Mouse (Mus musculus) colon, adult 2 months (tissue): ENCODE measurements around the gene Scp2. TPM values are rescaled to one million over a fixed set of nuclear protein-coding genes. Genes with fewer than 3 reads are reported as not detected.

Experiments
- polyA plus RNA-seq: library from polyadenylated mRNA; depleted of rRNA; stranded (reverse); fragments of >200 nt; gene quantifications from 2 replicates; pipeline ENCODE4 v1.2.3, GENCODE M21; 2012; rRNA removed

Gene Scp2
- polyA plus RNA-seq, result 60.2 and 68.2 TPM in 2 replicates

DNA sequence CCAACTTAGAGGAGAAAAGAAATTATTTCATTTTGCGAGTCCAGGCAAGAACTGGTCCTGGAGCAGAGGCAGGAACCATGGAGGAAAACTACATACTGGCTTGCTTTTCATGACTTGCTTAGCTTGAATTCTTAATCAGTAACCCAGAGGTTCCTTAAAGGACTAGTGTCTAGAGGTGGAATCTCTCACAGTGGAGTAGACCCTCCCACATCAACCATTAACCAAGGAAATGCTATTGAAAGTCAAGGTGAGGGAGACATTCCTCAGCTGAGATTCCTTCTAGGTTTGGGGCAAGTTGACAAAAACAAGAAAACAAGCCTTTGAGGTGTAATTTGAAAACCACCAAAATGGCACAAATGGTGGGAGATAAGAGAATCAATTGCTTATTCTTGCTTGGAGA lies at the start of gene Scp2:
Gene Scp2, minus strand, starts transcription at position 119 of the 400 bp plus-strand sequence.

DNA sequence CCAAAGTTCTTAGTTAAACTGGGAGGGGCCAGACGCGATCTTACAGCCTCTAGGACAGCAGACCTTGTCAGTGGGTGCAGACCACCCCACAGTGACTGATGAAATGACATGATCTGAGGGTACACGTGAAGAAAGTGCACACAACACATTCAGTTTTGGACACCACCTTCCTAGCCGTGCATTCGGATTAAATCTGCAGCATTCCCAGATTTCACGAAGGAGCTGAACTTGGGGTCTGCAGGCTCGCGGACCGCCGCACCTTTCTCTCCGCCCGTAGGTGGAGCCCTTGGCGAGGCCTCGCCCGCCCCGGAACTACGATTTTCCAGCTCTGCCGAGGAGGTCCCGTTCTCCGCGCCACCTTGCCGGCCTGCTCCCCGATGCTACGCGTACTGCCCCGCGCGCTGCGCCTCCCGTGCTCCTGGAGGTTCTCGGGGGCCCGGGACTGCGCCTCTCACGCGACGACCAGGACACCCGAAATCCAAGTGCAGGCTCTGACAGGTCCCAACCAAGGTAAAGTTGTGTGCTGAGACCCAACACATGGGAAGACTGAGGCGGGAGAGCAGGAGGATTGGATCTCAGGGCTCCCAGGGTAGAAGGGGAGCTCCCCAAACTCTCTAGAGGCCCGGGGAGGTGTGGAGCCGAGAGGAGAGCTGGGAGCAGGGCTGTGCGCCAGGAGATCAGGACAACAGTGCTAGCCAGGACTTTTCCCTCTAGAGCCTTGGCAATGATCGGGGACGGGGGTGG lies 20.5 kb upstream of the Scp2 start, which contains the start of gene Echdc2:
Gene Echdc2, plus strand, starts transcription at position 286 of the 744 bp plus-strand sequence.

DNA sequence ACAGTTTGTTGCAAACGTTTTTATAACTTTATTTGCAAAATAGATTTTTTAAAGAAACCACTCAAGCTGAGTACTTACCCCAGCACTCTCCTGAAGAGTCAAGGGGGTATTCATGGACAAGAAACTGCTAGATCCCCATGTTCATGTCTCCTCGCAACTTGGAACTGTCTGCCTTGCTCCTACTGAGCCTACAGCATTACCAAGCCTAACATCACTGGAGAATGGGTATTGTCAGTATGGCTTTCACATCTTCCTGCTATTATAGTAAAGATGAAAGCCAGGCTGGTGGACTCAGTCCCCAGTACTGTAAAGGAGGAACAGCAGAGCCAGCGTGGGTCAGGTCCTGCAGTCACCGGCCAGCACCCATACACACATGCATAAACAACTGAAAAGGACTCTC lies 48.5 kb downstream of the Scp2 start, which contains the start of gene Podn:
Gene Podn, minus strand, starts transcription at position 101 of the 400 bp plus-strand sequence.

Other genes starting within 250 kb of the Scp2 start
- gene Cpt2, start 221.4 kb downstream of the Scp2 start, polyA plus RNA-seq, result 116 and 138 TPM in 2 replicates
- 0.63 and 0.98 TPM in 2 replicates for gene Slc1a7, start 176.7 kb downstream of the Scp2 start, polyA plus RNA-seq
- gene Podn, start 48.6 kb downstream of the Scp2 start, polyA plus RNA-seq, result 36.2 and 39.4 TPM in 2 replicates
- 40.1 and 45.0 TPM in 2 replicates for gene Echdc2, start 20.4 kb upstream of the Scp2 start, polyA plus RNA-seq
- gene Zyg11a, start 73.0 kb upstream of the Scp2 start, polyA plus RNA-seq, result 0.06 TPM in 2 replicates
- 5.2 and 6.0 TPM in 2 replicates for gene Zyg11b, start 156.1 kb upstream of the Scp2 start, polyA plus RNA-seq
- gene Coa7, start 183.1 kb upstream of the Scp2 start, polyA plus RNA-seq, result 4.1 and 5.9 TPM in 2 replicates
- 0.23 and 0.78 TPM in 2 replicates for gene Shisal2a, start 238.4 kb upstream of the Scp2 start, polyA plus RNA-seq